Mouse (Mus musculus): ENCODE results near the gene Myzap. TPM values are rescaled to one million over a fixed set of nuclear protein-coding genes. Genes with fewer than 3 reads are reported as not detected.

Gene Myzap
- polyA plus RNA-seq, 1 experiment = 8.7 TPM

- Histone ChIP-seq H3K27ac (ENCODE audit: control insufficient read depth, insufficient read depth, low read depth, low read length, poor library complexity) (no peak overlapping the region), H3K4me3 (replicated peaks; ENCODE audit: control insufficient read depth, low read depth, low read length) (no peak overlapping the region), H3K4me1 (ENCODE audit: control insufficient read depth, insufficient read depth, low read length) (no peaks in the 10 kb centered on the region)
- 82% methylated on average over 8 of the region's 8 CpGs for WGBS
- no peak for TF ChIP-seq CTCF (IDR thresholded peaks at IDR 0.05; ENCODE audit: control insufficient read depth, insufficient read depth, low read length)
- TF ChIP-seq POLR2A (IDR thresholded peaks at IDR 0.05; ENCODE audit: borderline replicate concordance, control insufficient read depth, low read depth, low read length) = no peak
Observed at GRCm38 (mm10) chr9:71550176-71550575, 42.0 kb downstream of the Myzap start.

- TF ChIP-seq CTCF (IDR thresholded peaks at IDR 0.05; ENCODE audit: control insufficient read depth, insufficient read depth, low read length) (no peak), POLR2A (IDR thresholded peaks at IDR 0.05; ENCODE audit: borderline replicate concordance, control insufficient read depth, low read depth, low read length) (no peak)
- no peak overlapping the region for H3K4me3 ChIP-seq (replicated peaks; ENCODE audit: control insufficient read depth, low read depth, low read length)
- H3K27ac ChIP-seq (ENCODE audit: control insufficient read depth, insufficient read depth, low read depth, low read length, poor library complexity) = no peak overlapping the region
- WGBS = 57% methylated on average over 10 of the region's 10 CpGs
- H3K4me1 ChIP-seq (ENCODE audit: control insufficient read depth, insufficient read depth, low read length) = no peaks in the 10 kb centered on the region
Observed at GRCm38 (mm10) chr9:71547704-71548275, 44.4 kb downstream of the Myzap start.

- Histone ChIP-seq H3K4me1 (ENCODE audit: control insufficient read depth, insufficient read depth, low read length) (no peaks in the 10 kb centered on the region), H3K27ac (ENCODE audit: control insufficient read depth, insufficient read depth, low read depth, low read length, poor library complexity) (no peak overlapping the region), H3K4me3 (replicated peaks; ENCODE audit: control insufficient read depth, low read depth, low read length) (no peak overlapping the region)
- TF ChIP-seq POLR2A (IDR thresholded peaks at IDR 0.05; ENCODE audit: borderline replicate concordance, control insufficient read depth, low read depth, low read length) (no peak), CTCF (IDR thresholded peaks at IDR 0.05; ENCODE audit: control insufficient read depth, insufficient read depth, low read length) (no peak)
- 62% methylated on average over 5 of the region's 5 CpGs for WGBS
Observed at GRCm38 (mm10) chr9:71544831-71545230, 47.3 kb downstream of the Myzap start.

GRCm38 (mm10) chr9:71543443-71544222 is 48.5 kb downstream of the Myzap start:
- Histone ChIP-seq H3K4me3 (replicated peaks; ENCODE audit: control insufficient read depth, low read depth, low read length) (no peak overlapping the region), H3K27ac (ENCODE audit: control insufficient read depth, insufficient read depth, low read depth, low read length, poor library complexity) (no peak overlapping the region), H3K4me1 (ENCODE audit: control insufficient read depth, insufficient read depth, low read length) (no peaks in the 10 kb centered on the region)
- 17% methylated on average over 19 of the region's 19 CpGs for WGBS
- no peak for TF ChIP-seq POLR2A (IDR thresholded peaks at IDR 0.05; ENCODE audit: borderline replicate concordance, control insufficient read depth, low read depth, low read length)
- peak; percentile 77 for TF ChIP-seq CTCF (IDR thresholded peaks at IDR 0.05; ENCODE audit: control insufficient read depth, insufficient read depth, low read length)

GRCm38 (mm10) chr9:71542292-71542691 is 49.9 kb downstream of the Myzap start:
- WGBS = 81% methylated on average over 5 of the region's 5 CpGs
- H3K27ac ChIP-seq (ENCODE audit: control insufficient read depth, insufficient read depth, low read depth, low read length, poor library complexity) = no peak overlapping the region
- TF ChIP-seq POLR2A (IDR thresholded peaks at IDR 0.05; ENCODE audit: borderline replicate concordance, control insufficient read depth, low read depth, low read length) (no peak), CTCF (IDR thresholded peaks at IDR 0.05; ENCODE audit: control insufficient read depth, insufficient read depth, low read length) (no peak)

GRCm38 (mm10) chr9:71540739-71541138 is 51.4 kb downstream of the Myzap start:
- Histone ChIP-seq H3K4me3 (replicated peaks; ENCODE audit: control insufficient read depth, low read depth, low read length) (no peak overlapping the region), H3K4me1 (ENCODE audit: control insufficient read depth, insufficient read depth, low read length) (no peaks in the 10 kb centered on the region), H3K27ac (ENCODE audit: control insufficient read depth, insufficient read depth, low read depth, low read length, poor library complexity) (no peak overlapping the region)
- 45% methylated on average over 3 of the region's 3 CpGs for WGBS
- no peak for TF ChIP-seq CTCF (IDR thresholded peaks at IDR 0.05; ENCODE audit: control insufficient read depth, insufficient read depth, low read length)
- TF ChIP-seq POLR2A (IDR thresholded peaks at IDR 0.05; ENCODE audit: borderline replicate concordance, control insufficient read depth, low read depth, low read length) = no peak

More at GRCm38 (mm10) chr9:71542292-71542691, 49.9 kb downstream of the Myzap start:
- no peak overlapping the region for H3K4me3 ChIP-seq (replicated peaks; ENCODE audit: control insufficient read depth, low read depth, low read length)
- H3K4me1 ChIP-seq (ENCODE audit: control insufficient read depth, insufficient read depth, low read length) = no peaks in the 10 kb centered on the region

- H3K27ac ChIP-seq (ENCODE audit: control insufficient read depth, insufficient read depth, low read depth, low read length, poor library complexity) = no peak overlapping the region
- no peaks in the 10 kb centered on the region; the same call in 1 of the 2 replicates for H3K4me1 ChIP-seq (ENCODE audit: control insufficient read depth, insufficient read depth, low read length)
- WGBS = 82% methylated on average over 5 of the region's 5 CpGs
- H3K4me3 ChIP-seq (replicated peaks; ENCODE audit: control insufficient read depth, low read depth, low read length) = no peak overlapping the region
- TF ChIP-seq POLR2A (IDR thresholded peaks at IDR 0.05; ENCODE audit: borderline replicate concordance, control insufficient read depth, low read depth, low read length) (no peak), CTCF (IDR thresholded peaks at IDR 0.05; ENCODE audit: control insufficient read depth, insufficient read depth, low read length) (no peak)
Observed at GRCm38 (mm10) chr9:71535730-71536129, 56.4 kb downstream of the Myzap start.

GRCm38 (mm10) chr9:71535036-71535435 is 57.1 kb downstream of the Myzap start:
- H3K4me3 ChIP-seq (replicated peaks; ENCODE audit: control insufficient read depth, low read depth, low read length) = no peak overlapping the region
- no peak for TF ChIP-seq POLR2A (IDR thresholded peaks at IDR 0.05; ENCODE audit: borderline replicate concordance, control insufficient read depth, low read depth, low read length)
- TF ChIP-seq CTCF (IDR thresholded peaks at IDR 0.05; ENCODE audit: control insufficient read depth, insufficient read depth, low read length) = no peak
- H3K4me1 ChIP-seq (ENCODE audit: control insufficient read depth, insufficient read depth, low read length) = no peaks in the 10 kb centered on the region; the same call in 1 of the 2 replicates
- WGBS = 96% methylated on average over 2 of the region's 2 CpGs
- no peak overlapping the region for H3K27ac ChIP-seq (ENCODE audit: control insufficient read depth, insufficient read depth, low read depth, low read length, poor library complexity)

Measured in bone marrow, adult 2 months (tissue).